Mouse (Mus musculus): ENCODE results near the gene Ptprk. TPM values are rescaled to one million over a fixed set of nuclear protein-coding genes. Genes with fewer than 3 reads are reported as not detected.

Gene Ptprk
- polyA plus RNA-seq, 1 experiment = 1.3 TPM

DNA sequence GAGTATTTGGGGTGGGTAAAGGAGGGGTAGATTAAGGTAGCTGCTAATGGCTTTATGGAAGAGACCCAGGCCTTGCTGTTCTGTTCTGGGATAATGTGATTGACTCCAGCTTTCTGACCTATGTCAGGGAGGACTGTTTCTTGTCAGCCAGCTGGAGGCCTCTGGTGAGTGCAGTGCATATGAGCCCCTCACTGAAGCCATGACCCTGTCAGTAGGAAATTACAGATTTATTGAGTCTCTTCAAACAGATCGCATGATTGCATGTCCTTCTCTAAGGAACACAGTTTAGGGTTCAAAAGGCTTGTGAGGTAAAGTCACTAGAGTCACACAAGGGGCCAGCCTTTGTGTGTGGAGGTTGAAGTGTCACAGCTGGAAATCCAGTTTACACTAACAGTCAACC lies 236.7 kb downstream of the Ptprk start:
- no peak overlapping the region for H3K4me3 ChIP-seq (ENCODE audit: control insufficient read depth, low read depth, low read length)
- TF ChIP-seq POLR2A (IDR thresholded peaks at IDR 0.05; ENCODE audit: control insufficient read depth, low read depth, low read length) = no peak
- no peak for TF ChIP-seq CTCF (IDR thresholded peaks at IDR 0.05; ENCODE audit: control insufficient read depth, insufficient read depth, insufficient replicate concordance, low read depth, low read length)
- no peaks in the 10 kb centered on the region for H3K27me3 ChIP-seq (ENCODE audit: control insufficient read depth, insufficient read depth, low read length)
- no peaks in the 10 kb centered on the region for H3K36me3 ChIP-seq (ENCODE audit: control insufficient read depth, insufficient read depth, low read length)
- no peaks in the 10 kb centered on the region for H3K4me1 ChIP-seq (ENCODE audit: control insufficient read depth, insufficient read depth, low read length)
- H3K27ac ChIP-seq (ENCODE audit: control insufficient read depth, insufficient read depth, low read depth, low read length) = no peak overlapping the region

DNA sequence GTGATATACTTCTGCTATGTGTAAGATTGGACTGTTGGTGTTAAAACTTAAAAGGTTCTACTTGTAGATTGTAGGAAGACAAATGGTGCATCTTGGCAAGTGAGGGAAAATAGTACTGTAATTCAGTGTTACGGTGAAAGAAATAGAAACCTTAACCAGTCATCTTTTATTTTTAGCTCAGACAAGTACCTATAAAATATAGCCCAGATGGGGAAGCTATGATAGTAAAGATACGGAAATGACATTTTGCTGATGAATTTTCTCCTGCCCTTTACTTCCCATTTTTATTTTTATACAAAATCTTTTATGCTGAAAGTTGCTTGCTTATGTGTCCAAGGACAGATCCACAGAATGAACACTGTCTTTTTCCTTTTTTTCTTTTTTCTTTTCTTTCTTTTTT lies 248.4 kb downstream of the Ptprk start:
- Histone ChIP-seq H3K4me1 (ENCODE audit: control insufficient read depth, insufficient read depth, low read length) (no peaks in the 10 kb centered on the region), H3K4me3 (ENCODE audit: control insufficient read depth, low read depth, low read length) (no peak overlapping the region), H3K27ac (ENCODE audit: control insufficient read depth, insufficient read depth, low read depth, low read length) (no peak overlapping the region), H3K36me3 (ENCODE audit: control insufficient read depth, insufficient read depth, low read length) (no peaks in the 10 kb centered on the region), H3K27me3 (ENCODE audit: control insufficient read depth, insufficient read depth, low read length) (no peaks in the 10 kb centered on the region)
- TF ChIP-seq CTCF (IDR thresholded peaks at IDR 0.05; ENCODE audit: control insufficient read depth, insufficient read depth, insufficient replicate concordance, low read depth, low read length) (no peak), POLR2A (IDR thresholded peaks at IDR 0.05; ENCODE audit: control insufficient read depth, low read depth, low read length) (no peak)

DNA sequence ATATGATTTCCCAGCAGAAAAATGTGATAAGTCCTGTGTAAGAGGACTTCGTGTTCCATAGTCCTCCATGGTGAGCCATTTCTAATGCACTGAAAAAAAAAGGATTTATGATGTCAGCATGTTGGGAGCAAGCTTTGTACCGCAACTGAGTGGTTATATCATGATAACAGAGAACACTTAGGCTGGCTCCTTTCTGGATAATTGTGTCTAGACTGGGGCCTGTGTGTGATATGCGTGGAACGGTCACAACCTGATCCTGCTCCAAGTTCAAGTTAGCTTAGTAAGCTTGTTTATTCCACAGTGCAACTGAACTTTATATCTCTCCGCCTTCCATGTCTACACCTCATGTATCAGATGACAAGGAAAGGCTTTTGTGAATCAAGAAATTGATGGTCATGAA lies 260.6 kb downstream of the Ptprk start:
- Histone ChIP-seq H3K27me3 (ENCODE audit: control insufficient read depth, insufficient read depth, low read length) (no peaks in the 10 kb centered on the region), H3K36me3 (ENCODE audit: control insufficient read depth, insufficient read depth, low read length) (no peaks in the 10 kb centered on the region), H3K4me3 (ENCODE audit: control insufficient read depth, low read depth, low read length) (no peak overlapping the region), H3K4me1 (ENCODE audit: control insufficient read depth, insufficient read depth, low read length) (no peaks in the 10 kb centered on the region), H3K27ac (ENCODE audit: control insufficient read depth, insufficient read depth, low read depth, low read length) (no peak overlapping the region)
- no peak for TF ChIP-seq POLR2A (IDR thresholded peaks at IDR 0.05; ENCODE audit: control insufficient read depth, low read depth, low read length)
- no peak for TF ChIP-seq CTCF (IDR thresholded peaks at IDR 0.05; ENCODE audit: control insufficient read depth, insufficient read depth, insufficient replicate concordance, low read depth, low read length)

DNA sequence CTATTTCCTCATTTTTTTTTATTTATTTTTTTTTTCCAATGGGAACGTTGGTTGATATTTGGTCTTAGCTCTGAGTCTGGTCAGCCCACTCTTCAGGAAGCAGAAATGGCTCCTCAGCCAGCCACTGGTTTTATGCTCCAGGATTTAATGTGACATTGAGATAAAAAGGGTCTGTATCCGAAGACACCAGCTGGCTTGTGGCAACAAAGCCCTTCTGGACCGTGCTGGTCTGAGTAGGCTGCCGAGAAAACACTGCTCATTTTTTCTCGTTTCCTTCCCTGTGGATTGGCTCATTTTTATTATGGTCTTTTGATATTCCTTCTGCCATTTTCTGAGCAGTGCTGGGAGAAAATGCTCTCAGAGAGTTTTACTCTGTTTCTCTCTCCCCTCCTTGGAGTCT lies 263.9 kb downstream of the Ptprk start:
- H3K27me3 ChIP-seq (ENCODE audit: control insufficient read depth, insufficient read depth, low read length) = no peaks in the 10 kb centered on the region
- TF ChIP-seq CTCF (IDR thresholded peaks at IDR 0.05; ENCODE audit: control insufficient read depth, insufficient read depth, insufficient replicate concordance, low read depth, low read length) (no peak), POLR2A (IDR thresholded peaks at IDR 0.05; ENCODE audit: control insufficient read depth, low read depth, low read length) (no peak)
- H3K4me1 ChIP-seq (ENCODE audit: control insufficient read depth, insufficient read depth, low read length) = no peaks in the 10 kb centered on the region
- no peak overlapping the region for H3K27ac ChIP-seq (ENCODE audit: control insufficient read depth, insufficient read depth, low read depth, low read length)
- no peak overlapping the region for H3K4me3 ChIP-seq (ENCODE audit: control insufficient read depth, low read depth, low read length)
- no peaks in the 10 kb centered on the region for H3K36me3 ChIP-seq (ENCODE audit: control insufficient read depth, insufficient read depth, low read length)

DNA sequence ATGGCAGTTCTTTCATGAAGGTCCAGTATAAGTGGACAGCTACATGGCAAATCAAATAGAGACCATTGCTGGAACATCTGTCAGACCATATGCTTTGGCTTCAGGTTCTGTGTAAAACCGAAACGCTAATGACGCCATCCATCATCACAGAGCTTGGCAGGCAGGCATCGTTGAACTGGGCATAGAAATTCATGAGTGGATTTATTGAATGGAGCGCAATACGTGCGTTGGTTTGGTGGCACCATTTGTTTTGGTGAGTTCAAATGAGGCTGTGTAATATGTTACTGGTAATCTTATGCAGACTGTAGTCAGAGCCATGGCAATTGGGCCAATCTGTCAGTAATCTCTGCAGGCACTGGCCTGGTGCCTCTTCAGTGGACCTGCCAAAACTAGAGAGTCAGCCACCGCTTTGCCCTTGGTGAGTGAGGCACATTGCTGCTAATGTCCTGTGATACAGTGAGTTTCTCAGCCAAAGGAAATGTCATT lies 270.6 kb downstream of the Ptprk start:
- no peaks in the 10 kb centered on the region for H3K36me3 ChIP-seq (ENCODE audit: control insufficient read depth, insufficient read depth, low read length)
- no peak for TF ChIP-seq CTCF (IDR thresholded peaks at IDR 0.05; ENCODE audit: control insufficient read depth, insufficient read depth, insufficient replicate concordance, low read depth, low read length)
- TF ChIP-seq POLR2A (IDR thresholded peaks at IDR 0.05; ENCODE audit: control insufficient read depth, low read depth, low read length) = no peak
- H3K4me3 ChIP-seq (ENCODE audit: control insufficient read depth, low read depth, low read length) = no peak overlapping the region
- no peaks in the 10 kb centered on the region for H3K27me3 ChIP-seq (ENCODE audit: control insufficient read depth, insufficient read depth, low read length)
- no peaks in the 10 kb centered on the region for H3K4me1 ChIP-seq (ENCODE audit: control insufficient read depth, insufficient read depth, low read length)
- no peak overlapping the region for H3K27ac ChIP-seq (ENCODE audit: control insufficient read depth, insufficient read depth, low read depth, low read length)

DNA sequence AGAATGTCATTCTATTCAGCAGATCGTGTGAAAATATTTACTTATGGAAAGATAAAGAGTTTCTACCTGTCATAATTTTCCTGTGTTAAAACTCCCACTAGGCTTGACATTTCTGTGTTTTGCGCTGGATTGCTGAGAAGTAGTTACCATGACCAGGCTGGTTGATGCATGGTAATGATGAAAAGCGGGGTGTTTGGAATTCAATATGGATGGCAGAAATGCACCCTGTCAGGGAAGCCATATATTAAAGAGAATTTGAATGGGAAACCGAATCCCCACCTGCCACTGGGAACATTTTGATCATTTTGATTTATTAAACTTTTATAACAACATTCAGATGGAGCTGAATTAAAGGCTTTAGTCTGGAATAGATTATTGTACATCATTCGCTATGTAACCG lies 290.7 kb downstream of the Ptprk start:
- Histone ChIP-seq H3K27me3 (ENCODE audit: control insufficient read depth, insufficient read depth, low read length) (no peaks in the 10 kb centered on the region), H3K36me3 (ENCODE audit: control insufficient read depth, insufficient read depth, low read length) (no peaks in the 10 kb centered on the region), H3K4me3 (ENCODE audit: control insufficient read depth, low read depth, low read length) (no peak overlapping the region), H3K27ac (ENCODE audit: control insufficient read depth, insufficient read depth, low read depth, low read length) (no peak overlapping the region), H3K4me1 (ENCODE audit: control insufficient read depth, insufficient read depth, low read length) (no peaks in the 10 kb centered on the region)
- no peak for TF ChIP-seq CTCF (IDR thresholded peaks at IDR 0.05; ENCODE audit: control insufficient read depth, insufficient read depth, insufficient replicate concordance, low read depth, low read length)
- no peak for TF ChIP-seq POLR2A (IDR thresholded peaks at IDR 0.05; ENCODE audit: control insufficient read depth, low read depth, low read length)

DNA sequence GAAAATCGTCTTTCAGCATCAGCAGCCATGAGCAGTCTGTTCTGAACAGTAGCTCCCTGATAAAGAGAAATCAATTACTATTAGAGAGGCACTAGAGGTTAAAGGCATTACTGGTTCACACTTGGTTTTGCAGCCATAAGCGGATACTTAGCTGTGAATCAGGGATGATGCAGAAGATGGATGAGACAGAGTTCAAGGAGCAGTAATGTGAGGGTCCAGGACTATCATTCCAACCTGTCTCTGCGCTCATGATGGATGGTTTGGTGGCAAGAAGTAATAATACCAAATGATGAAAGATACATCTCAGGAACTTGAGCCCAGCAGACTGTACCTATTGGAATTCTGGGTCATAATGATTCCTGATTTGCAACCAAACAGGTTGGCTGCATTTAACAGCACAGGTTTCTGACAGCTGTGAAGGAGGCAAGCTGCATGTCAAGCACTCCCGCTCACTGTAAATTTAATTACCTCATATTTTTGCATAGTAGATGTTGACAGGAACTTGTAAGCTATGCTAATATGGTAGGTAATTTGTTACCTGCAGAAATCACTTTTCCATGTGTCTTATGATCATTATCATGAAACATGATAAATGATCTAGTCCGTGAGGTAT lies 291.6 kb downstream of the Ptprk start:
- Histone ChIP-seq H3K36me3 (ENCODE audit: control insufficient read depth, insufficient read depth, low read length) (no peaks in the 10 kb centered on the region), H3K4me1 (ENCODE audit: control insufficient read depth, insufficient read depth, low read length) (no peaks in the 10 kb centered on the region), H3K27me3 (ENCODE audit: control insufficient read depth, insufficient read depth, low read length) (no peaks in the 10 kb centered on the region), H3K4me3 (ENCODE audit: control insufficient read depth, low read depth, low read length) (no peak overlapping the region), H3K27ac (ENCODE audit: control insufficient read depth, insufficient read depth, low read depth, low read length) (no peak overlapping the region)
- TF ChIP-seq POLR2A (IDR thresholded peaks at IDR 0.05; ENCODE audit: control insufficient read depth, low read depth, low read length) (no peak), CTCF (IDR thresholded peaks at IDR 0.05; ENCODE audit: control insufficient read depth, insufficient read depth, insufficient replicate concordance, low read depth, low read length) (no peak)
